Mouse (Mus musculus) liver, postnatal 0 days (tissue): ENCODE data around the gene Diras2.

ENCODE experiments used
- CTCF ChIP-seq: sonication (generic); IDR thresholded peaks from 2 replicates; pipeline ENCODE4 v1.5.1; 2016; ENCODE audit warnings: antibody characterized with exemption, low read depth
- EP300 ChIP-seq: IDR thresholded peaks from 2 replicates; pipeline ENCODE4 v1.6.1; 2016; ENCODE audit warnings: antibody characterized with exemption, low read depth, mild to moderate bottlenecking

GRCm38 (mm10) chr13:52554722-52555121 lies 23.6 kb upstream of the Diras2 start:
- TF ChIP-seq EP300 = no peak
- TF ChIP-seq CTCF = no peak
